Mouse (Mus musculus): ENCODE results near the gene 1700003E16Rik. TPM values are rescaled to one million over a fixed set of nuclear protein-coding genes. Genes with fewer than 3 reads are reported as not detected.

1700003E16Rik gene
- polyA plus RNA-seq, 1 experiment from 2014 or later, result 1.6 TPM

DNA sequence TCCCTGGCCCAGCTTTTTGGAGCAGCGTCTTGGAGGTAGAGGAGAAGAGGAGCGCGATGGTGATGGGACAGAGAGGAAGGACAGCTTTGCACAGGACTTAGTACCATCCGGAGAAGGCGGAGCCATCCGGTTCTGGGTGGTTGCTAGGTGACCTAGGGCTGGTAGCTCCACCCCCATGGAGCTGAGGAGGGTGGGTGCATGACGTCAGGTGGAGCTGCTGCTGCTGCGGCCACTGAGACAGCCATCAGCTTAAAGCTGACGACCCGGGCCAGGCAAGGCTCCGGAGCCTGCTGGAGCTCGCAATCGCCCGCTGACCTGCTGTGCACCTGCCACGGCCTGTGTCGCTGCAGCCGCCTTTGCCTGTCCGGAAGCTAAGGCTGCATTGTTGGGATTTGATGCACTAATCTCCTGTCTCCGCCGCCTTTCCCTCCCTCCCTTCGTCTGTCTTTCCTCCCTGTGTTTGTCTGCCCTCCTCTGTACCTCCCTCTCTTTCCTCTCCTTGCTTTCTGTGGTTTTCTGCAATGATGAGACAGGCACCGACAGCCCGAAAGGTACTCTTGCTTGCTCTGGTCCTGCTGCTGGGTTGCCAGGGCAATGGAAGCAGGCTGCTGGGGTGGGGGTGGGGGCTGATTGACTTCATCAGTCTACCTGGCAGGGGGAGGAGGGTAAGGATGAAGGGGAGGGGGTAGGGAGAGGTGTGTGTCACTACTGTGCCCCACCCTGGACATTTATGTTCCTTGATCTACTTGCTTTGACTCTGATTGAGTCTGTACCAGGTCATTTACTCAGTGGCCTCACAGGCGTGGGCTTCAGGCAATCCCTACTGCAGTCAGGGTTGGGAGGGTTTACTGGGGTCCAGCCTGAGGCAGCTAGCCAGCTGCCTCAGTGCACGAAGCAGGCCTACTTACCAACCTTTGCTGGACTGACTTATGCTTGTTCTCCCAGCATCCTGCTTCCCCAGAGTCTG is 30.0 kb downstream of the 1700003E16Rik start:
- 18% methylated on average over 25 of the region's 25 CpGs for WGBS
- H3K4me3 ChIP-seq (replicated peaks; ENCODE audit: low read depth, low read length), result no peak overlapping the region
- TF ChIP-seq CTCF (IDR thresholded peaks at IDR 0.05; ENCODE audit: low read depth), result no peak
- DNase-seq (ENCODE audit: low spot score) (peak; percentile 79), ATAC-seq (replicated peaks; ENCODE audit: low FRiP score, low read depth) (peak; percentile 78)
- no peaks in the 10 kb centered on the region for H3K27me3 ChIP-seq (ENCODE audit: insufficient read depth, low read length)
- peaks cover 9% of the 10 kb centered on the region; the same call in 1 of the 2 replicates for H3K4me1 ChIP-seq (replicated peaks; ENCODE audit: insufficient read depth, low read length)
- H3K36me3 ChIP-seq (ENCODE audit: insufficient read depth, low read length), result peaks cover 32% of the 10 kb centered on the region
- H3K4me2 ChIP-seq (ENCODE audit: low read length), result peak overlapping the region; percentile 34
- H3K27ac ChIP-seq, result no peak overlapping the region
- no peaks in the 10 kb centered on the region for H3K9me3 ChIP-seq (replicated peaks; ENCODE audit: low read length)
- H3K9ac ChIP-seq (ENCODE audit: low read depth, low read length), result no peak overlapping the region

DNA sequence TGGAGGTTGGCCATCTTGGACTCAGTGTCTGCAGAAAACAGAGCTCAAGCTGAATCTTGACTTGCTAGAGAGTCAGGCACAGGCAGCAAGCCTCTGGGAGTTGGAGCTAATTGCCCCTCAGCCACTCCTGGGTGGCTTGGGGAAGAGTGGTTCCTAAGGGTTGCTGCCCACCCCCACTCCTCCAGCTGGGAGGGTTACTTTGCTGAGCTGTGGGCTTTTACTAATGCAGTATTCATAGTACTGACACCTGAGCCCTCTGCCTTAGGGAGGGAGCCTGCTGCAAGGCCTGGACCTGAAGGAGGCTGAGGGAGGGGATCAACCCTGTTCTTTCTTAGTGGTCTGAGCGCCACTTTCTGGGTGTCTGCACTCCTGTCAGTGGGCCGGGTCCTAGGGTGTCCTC is 30.7 kb downstream of the 1700003E16Rik start:
- no peak for DNase-seq (ENCODE audit: low spot score)
- Histone ChIP-seq H3K27me3 (ENCODE audit: insufficient read depth, low read length) (no peaks in the 10 kb centered on the region), H3K27ac (no peak overlapping the region), H3K4me1 (replicated peaks; ENCODE audit: insufficient read depth, low read length) (peaks cover 9% of the 10 kb centered on the region; the same call in 1 of the 2 replicates), H3K4me3 (replicated peaks; ENCODE audit: low read depth, low read length) (no peak overlapping the region), H3K9ac (ENCODE audit: low read depth, low read length) (no peak overlapping the region), H3K9me3 (replicated peaks; ENCODE audit: low read length) (no peaks in the 10 kb centered on the region), H3K4me2 (ENCODE audit: low read length) (no peak overlapping the region), H3K36me3 (ENCODE audit: insufficient read depth, low read length) (peaks cover 39% of the 10 kb centered on the region)
- no peak for ATAC-seq (replicated peaks; ENCODE audit: low FRiP score, low read depth)
- TF ChIP-seq CTCF (IDR thresholded peaks at IDR 0.05; ENCODE audit: low read depth), result no peak
- WGBS, result 87% methylated on average over 2 of the region's 2 CpGs

DNA sequence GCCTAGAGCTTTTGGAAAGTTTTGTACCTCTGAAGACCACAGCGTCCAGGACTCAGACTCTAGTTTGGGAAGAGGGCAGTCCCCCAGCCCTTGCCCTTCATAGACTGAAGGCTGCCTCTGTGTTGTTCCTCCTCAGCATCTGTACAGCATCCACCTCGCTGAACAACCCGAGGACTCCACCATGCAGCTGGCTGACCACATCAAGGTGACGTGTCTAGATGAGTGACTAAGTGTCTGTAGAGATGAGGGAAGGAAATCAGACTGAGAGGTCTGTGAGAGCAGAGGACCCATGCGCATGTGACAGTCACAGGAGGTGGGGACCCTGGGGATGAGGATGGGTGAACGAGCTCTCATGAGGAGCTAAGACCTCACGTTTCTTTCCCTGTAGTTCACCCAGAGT is 37.4 kb downstream of the 1700003E16Rik start:
- Histone ChIP-seq H3K9me3 (replicated peaks; ENCODE audit: low read length) (no peaks in the 10 kb centered on the region), H3K27me3 (ENCODE audit: insufficient read depth, low read length) (no peaks in the 10 kb centered on the region), H3K36me3 (ENCODE audit: insufficient read depth, low read length) (peaks cover 95% of the 10 kb centered on the region), H3K9ac (ENCODE audit: low read depth, low read length) (no peak overlapping the region), H3K4me1 (replicated peaks; ENCODE audit: insufficient read depth, low read length) (no peaks in the 10 kb centered on the region), H3K27ac (no peak overlapping the region), H3K4me2 (ENCODE audit: low read length) (no peak overlapping the region), H3K4me3 (replicated peaks; ENCODE audit: low read depth, low read length) (no peak overlapping the region)
- WGBS, result 93% methylated on average over 7 of the region's 7 CpGs
- DNase-seq (ENCODE audit: low spot score), result no peak
- no peak for ATAC-seq (replicated peaks; ENCODE audit: low FRiP score, low read depth)
- no peak for TF ChIP-seq CTCF (IDR thresholded peaks at IDR 0.05; ENCODE audit: low read depth)

DNA sequence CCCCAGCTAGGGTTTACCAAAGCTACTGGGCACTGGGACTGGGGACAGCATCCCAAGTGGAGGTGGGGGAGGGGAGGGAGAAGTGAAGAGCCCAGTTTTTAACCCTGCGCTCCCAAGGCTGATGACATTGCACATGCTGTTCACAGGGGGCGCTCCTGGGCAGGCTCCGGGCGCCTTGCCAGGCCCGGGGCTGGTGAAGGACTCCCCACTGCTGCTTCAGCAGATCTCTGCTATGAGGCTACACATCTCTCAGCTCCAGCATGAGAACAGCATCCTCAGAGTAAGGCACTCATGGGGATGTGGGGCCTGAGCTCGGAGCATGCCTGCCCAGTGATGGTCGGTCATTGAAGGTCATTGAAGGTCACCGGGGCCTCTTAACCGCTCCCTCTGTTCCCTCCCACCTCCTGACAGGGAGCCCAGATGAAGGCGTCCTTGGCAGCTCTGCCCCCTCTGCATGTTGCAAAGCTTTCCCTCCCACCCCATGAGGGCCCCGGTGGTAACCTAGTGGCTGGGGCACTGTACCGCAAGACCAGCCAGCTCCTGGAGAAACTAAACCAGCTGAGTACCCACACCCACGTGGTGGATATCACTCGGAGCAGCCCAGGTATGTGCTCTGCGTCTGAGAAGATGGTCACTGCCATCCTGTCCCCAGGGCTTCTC is 41.3 kb downstream of the 1700003E16Rik start:
- H3K27ac ChIP-seq, result no peak overlapping the region
- H3K9me3 ChIP-seq (replicated peaks; ENCODE audit: low read length), result no peaks in the 10 kb centered on the region
- H3K9ac ChIP-seq (ENCODE audit: low read depth, low read length), result no peak overlapping the region
- H3K4me3 ChIP-seq (replicated peaks; ENCODE audit: low read depth, low read length), result no peak overlapping the region
- no peaks in the 10 kb centered on the region for H3K27me3 ChIP-seq (ENCODE audit: insufficient read depth, low read length)
- peaks cover 73% of the 10 kb centered on the region for H3K36me3 ChIP-seq (ENCODE audit: insufficient read depth, low read length)
- WGBS, result 51% methylated on average over 15 of the region's 15 CpGs
- no peak overlapping the region for H3K4me2 ChIP-seq (ENCODE audit: low read length)
- peak; percentile 42 for TF ChIP-seq CTCF (IDR thresholded peaks at IDR 0.05; ENCODE audit: low read depth)
- peak; percentile 25 for DNase-seq (ENCODE audit: low spot score)
- no peaks in the 10 kb centered on the region for H3K4me1 ChIP-seq (replicated peaks; ENCODE audit: insufficient read depth, low read length)
- peak; percentile 22; the same call in 1 of the 2 replicates for ATAC-seq (replicated peaks; ENCODE audit: low FRiP score, low read depth)

DNA sequence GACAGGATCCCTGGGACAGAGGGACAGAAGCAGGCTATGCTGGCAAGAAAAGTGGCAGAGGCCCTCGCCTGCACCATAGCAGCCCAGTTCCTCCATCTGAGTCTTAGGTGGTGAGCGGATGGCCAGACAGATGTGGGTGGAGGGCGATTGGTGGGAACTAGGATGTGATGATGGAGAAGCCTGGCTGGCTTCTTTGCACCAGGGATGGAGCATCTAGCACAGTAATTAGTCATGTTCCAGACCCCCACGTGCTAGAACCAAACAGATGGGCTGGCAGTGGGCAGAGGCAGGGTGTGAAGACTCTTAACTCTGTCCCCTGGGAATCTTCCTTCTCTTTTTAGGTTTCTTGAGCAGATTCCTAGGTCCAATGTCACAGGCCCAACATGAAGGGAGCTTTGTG is 47.1 kb downstream of the 1700003E16Rik start:
- DNase-seq (ENCODE audit: low spot score) (no peak), ATAC-seq (replicated peaks; ENCODE audit: low FRiP score, low read depth) (no peak)
- H3K9me3 ChIP-seq (replicated peaks; ENCODE audit: low read length), result no peaks in the 10 kb centered on the region
- no peak for TF ChIP-seq CTCF (IDR thresholded peaks at IDR 0.05; ENCODE audit: low read depth)
- H3K4me3 ChIP-seq (replicated peaks; ENCODE audit: low read depth, low read length), result no peak overlapping the region
- H3K9ac ChIP-seq (ENCODE audit: low read depth, low read length), result no peak overlapping the region
- no peaks in the 10 kb centered on the region for H3K4me1 ChIP-seq (replicated peaks; ENCODE audit: insufficient read depth, low read length)
- H3K27ac ChIP-seq, result no peak overlapping the region
- WGBS, result 82% methylated on average over 4 of the region's 4 CpGs
- no peak overlapping the region for H3K4me2 ChIP-seq (ENCODE audit: low read length)
- no peaks in the 10 kb centered on the region for H3K27me3 ChIP-seq (ENCODE audit: insufficient read depth, low read length)
- H3K36me3 ChIP-seq (ENCODE audit: insufficient read depth, low read length), result peaks cover 17% of the 10 kb centered on the region

DNA sequence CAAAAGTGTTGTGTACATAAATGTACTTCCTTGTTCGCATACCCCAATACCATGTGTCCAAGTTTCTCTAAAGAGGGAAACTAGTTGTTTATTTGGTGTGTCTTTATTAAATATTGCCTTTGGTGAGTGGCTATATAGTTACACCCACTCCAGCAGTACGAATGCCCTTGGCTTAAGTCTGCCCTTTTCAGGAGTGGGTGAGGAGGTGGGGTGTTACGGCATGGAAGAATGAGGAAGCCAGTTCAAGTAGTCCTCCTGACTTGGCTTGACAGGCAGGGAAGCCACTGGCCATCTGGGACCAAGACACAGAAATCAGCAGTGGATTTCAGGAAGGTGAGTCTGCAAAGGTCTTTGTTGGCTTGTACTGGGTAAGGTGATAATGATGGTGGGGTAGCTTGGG is 49.6 kb downstream of the 1700003E16Rik start:
- Histone ChIP-seq H3K9ac (ENCODE audit: low read depth, low read length) (no peak overlapping the region), H3K27me3 (ENCODE audit: insufficient read depth, low read length) (no peaks in the 10 kb centered on the region), H3K4me2 (ENCODE audit: low read length) (no peak overlapping the region), H3K27ac (no peak overlapping the region), H3K4me3 (replicated peaks; ENCODE audit: low read depth, low read length) (no peak overlapping the region), H3K36me3 (ENCODE audit: insufficient read depth, low read length) (no peaks in the 10 kb centered on the region), H3K9me3 (replicated peaks; ENCODE audit: low read length) (no peaks in the 10 kb centered on the region), H3K4me1 (replicated peaks; ENCODE audit: insufficient read depth, low read length) (no peaks in the 10 kb centered on the region)
- no peak for TF ChIP-seq CTCF (IDR thresholded peaks at IDR 0.05; ENCODE audit: low read depth)
- DNase-seq (ENCODE audit: low spot score) (no peak), ATAC-seq (replicated peaks; ENCODE audit: low FRiP score, low read depth) (no peak)
- WGBS, result 94% methylated on average over 3 of the region's 3 CpGs

Data from kidney, postnatal 0 days (tissue).